Mouse (Mus musculus) bone marrow, adult 2 months (tissue): ENCODE measurements around the gene Enah. TPM values are rescaled to one million over a fixed set of nuclear protein-coding genes. Genes with fewer than 3 reads are reported as not detected.

ENCODE experiments used
- H3K27ac ChIP-seq: fragments of 200-500 bp; 2 replicates; pipeline ENCODE4 v1.5.1; 2012; ENCODE audit warnings: low read depth, mild to moderate bottlenecking, control low read depth, inconsistent platforms, low read length; ENCODE audit not compliant: control insufficient read depth, poor library complexity, insufficient read depth
- H3K4me1 ChIP-seq: fragments of 200-500 bp; 2 replicates; pipeline ENCODE4 v1.6.1; 2011; ENCODE audit warnings: low read length; ENCODE audit not compliant: control insufficient read depth, insufficient read depth
- H3K4me3 ChIP-seq: fragments of 200-500 bp; replicated peaks from 2 replicates; pipeline ENCODE3; 2011; ENCODE audit warnings: mild to moderate bottlenecking, low read depth, low read length, control low read depth; ENCODE audit not compliant: control insufficient read depth
- CTCF ChIP-seq: fragments of 200-500 bp; IDR thresholded peaks from 2 replicates; pipeline ENCODE4 v1.5.1; 2011; ENCODE audit warnings: low read length, control low read depth; ENCODE audit not compliant: control insufficient read depth, insufficient read depth
- POLR2A ChIP-seq: fragments of 200-500 bp; IDR thresholded peaks from 2 replicates; pipeline ENCODE4 v1.6.1; 2011; ENCODE audit warnings: low read depth, mild to moderate bottlenecking, control low read depth, low read length, borderline replicate concordance; ENCODE audit not compliant: control insufficient read depth
- WGBS: fragments of 180-500 bp; shearing (Covaris S2); methylation state at CpG from one replicate; pipeline ENCODE4 v1.1.7; 2018; 5-methylcytosine and 5-hydroxymethylcytosine counted together
- polyA plus RNA-seq: library from polyadenylated mRNA; stranded (reverse); fragments of >200 nt; gene quantifications from 2 replicates; pipeline ENCODE4 v1.2.4, GENCODE M21; 2011; ENCODE audit warnings: low replicate concordance; ENCODE audit not compliant: missing spikeins, insufficient read depth, insufficient read length

The Enah gene
- polyA plus RNA-seq, 1 experiment: 20.3 TPM

DNA sequence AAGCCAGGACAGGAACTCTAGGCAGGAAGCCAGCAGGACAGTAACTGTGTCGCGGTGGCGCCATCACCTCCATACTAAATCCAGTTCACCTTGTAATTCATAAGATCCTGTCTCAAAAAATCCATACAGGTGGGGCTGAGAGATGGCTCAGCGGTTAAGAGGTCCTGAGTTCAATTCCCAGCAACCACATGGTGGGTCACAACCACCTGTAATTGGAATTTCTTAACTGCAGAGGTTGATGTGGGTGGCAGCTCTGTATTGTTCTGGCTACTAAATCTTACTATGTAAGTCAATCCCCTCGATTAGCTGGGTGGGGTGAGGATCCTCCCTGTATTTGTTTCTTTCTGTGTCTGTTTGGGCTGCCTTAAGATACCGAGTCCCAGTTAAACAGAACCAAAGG lies 11.3 kb upstream of the Enah start:
- TF ChIP-seq CTCF (no peak), POLR2A (no peak)
- Histone ChIP-seq H3K4me1 (no peaks in the 10 kb centered on the region), H3K4me3 (no peak overlapping the region), H3K27ac (no peak overlapping the region)
- 75% methylated on average over 6 of the region's 6 CpGs for WGBS

DNA sequence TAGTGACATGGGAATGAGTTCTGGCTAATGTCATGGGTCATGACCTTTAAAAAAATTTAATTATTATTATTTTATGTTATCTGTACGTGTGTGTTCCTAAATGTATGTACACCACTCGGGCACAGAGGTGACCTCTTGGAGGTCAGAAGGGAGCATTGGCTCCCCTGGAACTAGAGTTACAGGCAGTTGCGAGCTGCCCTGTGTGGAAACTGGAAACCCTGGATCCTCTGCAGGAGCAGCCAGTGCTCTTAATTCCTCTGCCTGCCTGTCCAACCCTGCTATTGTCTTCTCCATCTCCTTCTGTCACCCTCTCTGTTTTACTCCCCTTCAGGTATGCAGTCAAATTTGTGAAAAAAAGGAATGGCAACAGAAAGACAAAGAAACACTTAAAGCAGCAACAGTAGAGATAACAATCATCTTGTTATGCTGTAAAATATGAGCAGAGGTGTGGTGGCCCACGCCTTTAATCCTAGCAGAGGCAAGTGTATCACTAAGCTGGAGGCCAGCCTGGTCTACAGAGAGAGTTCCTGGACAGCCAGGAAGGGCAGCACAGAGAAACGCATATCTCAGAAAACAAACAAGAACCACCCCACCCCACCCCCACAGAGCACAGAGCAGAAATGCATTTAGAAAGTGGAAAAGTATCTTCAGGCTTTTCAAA lies 10.3 kb upstream of the Enah start:
- Histone ChIP-seq H3K27ac (no peak overlapping the region), H3K4me3 (no peak overlapping the region), H3K4me1 (no peaks in the 10 kb centered on the region)
- WGBS: 77% methylated on average over 5 of the region's 5 CpGs
- no peak for TF ChIP-seq CTCF
- TF ChIP-seq POLR2A: no peak

DNA sequence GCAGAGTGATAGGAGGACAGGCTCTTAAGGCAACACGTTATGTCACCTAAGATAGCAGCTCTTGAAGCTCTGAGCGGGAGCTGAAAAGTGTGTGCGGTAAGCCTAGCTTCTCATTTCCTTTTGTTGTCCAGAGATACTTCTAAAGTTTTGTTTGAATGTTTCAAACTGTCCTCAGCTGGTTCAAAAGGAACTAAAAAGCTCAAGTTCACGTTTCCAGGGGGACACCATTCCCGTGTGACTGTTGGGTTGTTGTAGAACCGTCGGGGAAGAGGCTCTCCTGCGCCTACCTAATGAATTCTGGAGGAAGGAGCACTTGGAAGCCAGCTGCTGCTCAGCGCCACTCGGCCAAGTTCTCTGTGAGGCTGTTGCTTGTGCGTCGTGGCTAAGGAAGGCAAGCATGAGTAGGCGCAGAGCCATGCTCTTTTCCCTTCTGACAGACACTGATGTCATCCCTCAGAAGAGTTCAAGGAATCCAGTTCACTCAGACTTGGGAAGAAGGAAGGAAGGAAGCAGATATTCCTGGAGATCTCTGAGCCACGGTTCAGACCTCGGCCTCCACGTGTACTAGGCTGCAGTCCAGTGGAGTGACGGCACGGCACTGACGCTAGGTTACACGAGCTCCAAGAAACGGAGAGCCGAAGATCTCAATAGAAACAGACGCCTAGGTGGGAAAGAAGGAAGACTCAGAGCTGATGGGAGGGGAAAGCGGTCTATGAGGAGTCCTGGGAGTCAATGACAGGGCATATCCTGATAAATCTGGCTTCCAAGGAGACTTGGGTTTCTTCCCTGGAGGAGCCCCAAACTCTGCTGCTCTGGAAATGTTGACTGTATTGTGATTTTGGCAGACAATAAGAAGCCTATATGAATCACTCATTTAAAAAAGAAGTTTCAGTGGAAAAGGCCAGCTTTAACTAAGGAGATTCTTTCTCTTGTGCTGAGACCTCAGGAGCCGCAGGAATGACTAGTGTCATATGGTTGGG lies 8.7 kb upstream of the Enah start:
- no peaks in the 10 kb centered on the region for H3K4me1 ChIP-seq
- H3K27ac ChIP-seq: no peak overlapping the region
- 79% methylated on average over 25 of the region's 25 CpGs for WGBS
- TF ChIP-seq CTCF (no peak), POLR2A (no peak)
- H3K4me3 ChIP-seq: no peak overlapping the region

DNA sequence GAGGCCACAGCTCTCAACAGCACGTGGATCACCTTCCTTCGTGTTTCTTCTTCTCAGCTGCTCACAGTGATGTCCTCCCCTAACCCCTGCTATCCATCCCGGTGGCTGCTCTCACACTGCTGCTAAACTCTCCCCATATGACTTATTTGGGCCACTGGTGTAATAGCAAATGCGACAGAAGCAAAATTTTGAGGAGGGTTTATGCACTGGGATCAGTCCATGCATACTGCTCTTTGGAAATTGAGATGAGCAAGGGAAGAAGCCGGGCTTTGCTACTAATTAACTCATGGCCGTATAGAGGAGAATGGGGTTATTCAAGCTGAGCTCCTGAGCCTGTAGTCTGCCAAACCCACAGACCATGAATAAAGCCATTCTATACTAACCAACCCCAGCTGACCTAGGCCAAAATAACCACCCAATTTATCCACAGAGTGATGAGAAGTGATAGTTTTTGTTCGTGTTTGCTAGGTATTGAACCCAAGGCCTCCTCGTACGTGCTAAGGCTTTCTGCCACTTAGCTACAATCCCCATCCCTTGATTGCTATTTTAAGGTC lies 7.7 kb upstream of the Enah start:
- 84% methylated on average over 9 of the region's 9 CpGs for WGBS
- H3K4me1 ChIP-seq: no peaks in the 10 kb centered on the region
- no peak overlapping the region for H3K4me3 ChIP-seq
- H3K27ac ChIP-seq: no peak overlapping the region
- TF ChIP-seq POLR2A: no peak
- no peak for TF ChIP-seq CTCF

DNA sequence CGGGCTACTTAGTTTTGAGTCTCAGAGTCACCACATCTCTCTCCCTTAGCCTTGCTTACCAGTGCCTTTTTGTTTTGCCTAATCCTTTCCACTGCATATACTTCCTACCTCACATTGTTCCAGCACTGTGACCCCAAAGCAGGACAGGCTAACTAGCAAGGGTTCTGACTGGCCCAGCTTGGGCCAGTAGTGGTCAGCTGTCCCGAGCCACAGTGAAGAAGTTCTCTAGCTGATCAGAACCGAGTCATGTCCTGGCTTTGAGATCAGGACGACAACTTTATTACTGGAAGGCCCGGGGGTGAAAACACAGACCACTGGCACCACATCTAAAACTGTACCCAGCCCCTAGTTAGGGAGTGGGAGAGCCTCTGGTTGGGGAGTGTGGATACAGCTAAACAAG lies 7.0 kb upstream of the Enah start:
- TF ChIP-seq POLR2A (no peak), CTCF (no peak)
- H3K4me1 ChIP-seq: no peaks in the 10 kb centered on the region
- 89% methylated on average over 5 of the region's 5 CpGs for WGBS
- no peak overlapping the region for H3K4me3 ChIP-seq
- no peak overlapping the region for H3K27ac ChIP-seq

DNA sequence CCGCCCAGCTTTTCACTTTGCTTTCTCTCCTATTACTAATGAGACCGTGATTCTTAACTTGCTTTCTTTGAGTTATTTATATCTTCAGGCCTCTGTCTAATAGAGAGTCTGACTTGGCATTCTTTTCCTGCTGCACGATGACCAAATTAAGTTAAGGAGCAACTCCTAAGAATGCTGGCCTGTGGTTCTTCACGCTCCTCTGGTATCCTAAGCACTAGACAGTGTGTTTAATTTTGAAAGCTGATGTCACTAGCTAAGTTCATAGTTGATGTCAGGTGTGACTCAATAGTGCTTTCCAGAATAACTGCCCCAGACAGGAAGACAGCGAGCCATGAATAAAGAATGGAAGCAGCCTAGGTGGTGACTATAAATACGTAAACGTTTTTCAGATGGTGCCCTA lies 6.3 kb upstream of the Enah start:
- 79% methylated on average over 7 of the region's 7 CpGs for WGBS
- H3K4me3 ChIP-seq: no peak overlapping the region
- TF ChIP-seq CTCF: no peak
- TF ChIP-seq POLR2A: no peak

DNA sequence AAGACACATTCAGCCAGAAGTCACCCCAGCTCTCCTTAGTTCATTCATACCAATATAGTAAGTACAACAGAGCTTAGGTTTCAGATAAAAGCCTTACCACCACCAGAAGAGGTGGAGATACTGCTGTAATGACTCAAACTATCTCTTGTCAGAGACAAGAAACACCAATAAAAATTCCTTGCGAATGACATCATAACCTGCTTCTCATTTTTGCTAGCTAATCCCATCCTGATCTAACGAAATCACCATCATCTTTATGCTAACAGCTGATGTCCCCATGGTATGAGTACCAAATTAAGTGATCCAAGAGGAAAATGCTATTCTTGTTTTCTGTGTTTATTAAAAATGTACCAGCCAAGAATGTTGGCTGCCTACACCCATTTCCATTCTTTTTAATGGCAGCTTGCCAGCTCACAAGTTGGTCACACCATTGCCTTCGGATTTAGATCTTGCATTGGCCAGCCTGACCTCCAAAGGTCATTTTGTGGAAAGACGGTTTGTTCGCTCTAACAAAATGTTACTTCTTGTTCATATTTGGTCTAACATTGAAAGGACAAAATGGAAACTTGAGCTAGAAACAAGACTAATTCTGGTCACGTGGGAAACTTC lies 2.0 kb upstream of the Enah start:
- Histone ChIP-seq H3K4me3 (no peak overlapping the region), H3K27ac (no peak overlapping the region), H3K4me1 (no peaks in the 10 kb centered on the region)
- TF ChIP-seq POLR2A (no peak), CTCF (no peak)
- WGBS: 76% methylated on average over 6 of the region's 6 CpGs

More for the DNA sequence above, 6.3 kb upstream of the Enah start:
- no peaks in the 10 kb centered on the region for H3K4me1 ChIP-seq
- H3K27ac ChIP-seq: no peak overlapping the region

DNA sequence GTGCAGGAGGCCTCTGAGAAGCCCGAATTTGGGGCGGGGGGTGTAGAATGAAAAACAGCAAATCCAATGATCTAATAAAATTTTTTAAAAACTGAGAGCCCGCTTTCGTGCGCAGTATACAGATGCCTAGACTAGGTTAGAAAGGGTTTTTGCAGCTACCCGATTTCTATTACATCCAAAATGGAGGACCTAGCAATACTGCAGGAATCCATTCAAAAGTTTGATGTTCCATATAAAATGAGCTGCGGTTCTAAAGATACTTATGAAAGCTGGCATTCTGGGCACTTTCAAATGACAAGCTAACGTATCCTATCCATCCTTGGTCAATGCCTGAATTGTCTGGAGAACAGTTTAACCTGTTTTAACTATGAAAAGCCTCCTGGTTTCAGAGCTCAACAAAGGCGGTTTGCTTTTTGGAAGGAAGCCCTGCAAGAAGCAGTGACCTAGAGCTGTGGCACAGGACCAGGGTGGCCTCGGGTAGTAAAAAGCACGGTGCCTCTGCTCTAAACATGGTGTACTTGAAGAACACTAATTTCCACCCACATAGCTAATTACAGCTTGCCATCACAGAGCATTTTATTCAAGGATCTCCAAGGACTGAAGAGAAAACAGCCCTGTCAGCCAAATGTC lies 1.2 kb upstream of the Enah start:
- Histone ChIP-seq H3K27ac (no peak overlapping the region), H3K4me3 (no peak overlapping the region), H3K4me1 (no peaks in the 10 kb centered on the region)
- 39% methylated on average over 11 of the region's 11 CpGs for WGBS
- TF ChIP-seq POLR2A (no peak), CTCF (no peak)
